Mouse (Mus musculus): ENCODE measurements at regions not wholly inside any gene's neighbourhood (a gene's known extent, or its start where the extent isn't known, plus 50 kb on each side); places are given as distances from the start of the nearest gene placed in this dataset.

- Histone ChIP-seq H3K36me3 (replicated peaks; ENCODE audit: control insufficient read depth, insufficient read depth, low read length) (no peaks in the 10 kb centered on the region), H3K9me3 (replicated peaks; ENCODE audit: control insufficient read depth, low read length) (no peaks in the 10 kb centered on the region), H3K4me3 (ENCODE audit: low read depth, low read length) (no peak overlapping the region), H3K4me2 (ENCODE audit: low read depth, low read length) (no peak overlapping the region), H3K9ac (replicated peaks; ENCODE audit: low read depth, low read length) (no peak overlapping the region), H3K27me3 (ENCODE audit: control insufficient read depth, insufficient read depth, low read length) (no peaks in the 10 kb centered on the region), H3K27ac (ENCODE audit: low read depth) (no peak overlapping the region), H3K4me1 (ENCODE audit: control insufficient read depth, insufficient read depth) (no peaks in the 10 kb centered on the region)
- WGBS: 76% methylated on average over 9 of the region's 9 CpGs
- ATAC-seq (ENCODE audit: insufficient read depth, low read depth): no peak
- TF ChIP-seq CTCF (IDR thresholded peaks at IDR 0.05; ENCODE audit: low read depth): no peak
- no peak for TF ChIP-seq EP300 (IDR thresholded peaks at IDR 0.05; ENCODE audit: low read depth)
- DNase-seq (ENCODE audit: low spot score): no peak
These were observed 359.8 kb upstream of the Maf start for GRCm38 (mm10) chr8:116067182-116067977.

GRCm38 (mm10) chr8:116065871-116066270 lies 358.3 kb upstream of the Maf start:
- Histone ChIP-seq H3K9me3 (replicated peaks; ENCODE audit: control insufficient read depth, low read length) (no peaks in the 10 kb centered on the region), H3K27me3 (ENCODE audit: control insufficient read depth, insufficient read depth, low read length) (no peaks in the 10 kb centered on the region), H3K9ac (replicated peaks; ENCODE audit: low read depth, low read length) (no peak overlapping the region), H3K4me3 (ENCODE audit: low read depth, low read length) (no peak overlapping the region), H3K27ac (ENCODE audit: low read depth) (no peak overlapping the region), H3K4me2 (ENCODE audit: low read depth, low read length) (no peak overlapping the region), H3K4me1 (ENCODE audit: control insufficient read depth, insufficient read depth) (no peaks in the 10 kb centered on the region), H3K36me3 (replicated peaks; ENCODE audit: control insufficient read depth, insufficient read depth, low read length) (no peaks in the 10 kb centered on the region)
- WGBS: 85% methylated on average over 7 of the region's 7 CpGs
- ATAC-seq (ENCODE audit: insufficient read depth, low read depth): no peak
- TF ChIP-seq EP300 (IDR thresholded peaks at IDR 0.05; ENCODE audit: low read depth) (no peak), CTCF (IDR thresholded peaks at IDR 0.05; ENCODE audit: low read depth) (no peak)
- DNase-seq (ENCODE audit: low spot score): no peak

- TF ChIP-seq EP300 (IDR thresholded peaks at IDR 0.05; ENCODE audit: low read depth): no peak
- TF ChIP-seq CTCF (IDR thresholded peaks at IDR 0.05; ENCODE audit: low read depth): no peak
- Histone ChIP-seq H3K27ac (ENCODE audit: low read depth) (no peak overlapping the region), H3K36me3 (replicated peaks; ENCODE audit: control insufficient read depth, insufficient read depth, low read length) (no peaks in the 10 kb centered on the region), H3K9ac (replicated peaks; ENCODE audit: low read depth, low read length) (no peak overlapping the region), H3K9me3 (replicated peaks; ENCODE audit: control insufficient read depth, low read length) (no peaks in the 10 kb centered on the region), H3K4me1 (ENCODE audit: control insufficient read depth, insufficient read depth) (no peaks in the 10 kb centered on the region), H3K4me2 (ENCODE audit: low read depth, low read length) (no peak overlapping the region), H3K4me3 (ENCODE audit: low read depth, low read length) (no peak overlapping the region), H3K27me3 (ENCODE audit: control insufficient read depth, insufficient read depth, low read length) (no peaks in the 10 kb centered on the region)
- no peak for DNase-seq (ENCODE audit: low spot score)
- no peak for ATAC-seq (ENCODE audit: insufficient read depth, low read depth)
- 91% methylated on average over 7 of the region's 7 CpGs for WGBS
These were observed 357.7 kb upstream of the Maf start for GRCm38 (mm10) chr8:116065327-116065726.

GRCm38 (mm10) chr8:116064562-116064961 lies 357.0 kb upstream of the Maf start:
- Histone ChIP-seq H3K4me1 (ENCODE audit: control insufficient read depth, insufficient read depth) (no peaks in the 10 kb centered on the region), H3K4me3 (ENCODE audit: low read depth, low read length) (no peak overlapping the region), H3K27me3 (ENCODE audit: control insufficient read depth, insufficient read depth, low read length) (no peaks in the 10 kb centered on the region), H3K9me3 (replicated peaks; ENCODE audit: control insufficient read depth, low read length) (no peaks in the 10 kb centered on the region), H3K4me2 (ENCODE audit: low read depth, low read length) (no peak overlapping the region), H3K27ac (ENCODE audit: low read depth) (no peak overlapping the region), H3K9ac (replicated peaks; ENCODE audit: low read depth, low read length) (no peak overlapping the region), H3K36me3 (replicated peaks; ENCODE audit: control insufficient read depth, insufficient read depth, low read length) (no peaks in the 10 kb centered on the region)
- DNase-seq (ENCODE audit: low spot score): no peak
- no peak for ATAC-seq (ENCODE audit: insufficient read depth, low read depth)
- WGBS: 78% methylated on average over 11 of the region's 11 CpGs
- no peak for TF ChIP-seq EP300 (IDR thresholded peaks at IDR 0.05; ENCODE audit: low read depth)
- TF ChIP-seq CTCF (IDR thresholded peaks at IDR 0.05; ENCODE audit: low read depth): no peak

- DNase-seq (ENCODE audit: low spot score) (no peak), ATAC-seq (ENCODE audit: insufficient read depth, low read depth) (no peak)
- WGBS: 62% methylated on average over 5 of the region's 5 CpGs
These were observed 355.9 kb upstream of the Maf start for GRCm38 (mm10) chr8:116063541-116063940.

GRCm38 (mm10) chr8:116053483-116053882 lies 345.9 kb upstream of the Maf start:
- H3K9ac ChIP-seq (replicated peaks; ENCODE audit: low read depth, low read length): no peak overlapping the region
- DNase-seq (ENCODE audit: low spot score) (no peak), ATAC-seq (ENCODE audit: insufficient read depth, low read depth) (no peak)
- 59% methylated on average over 7 of the region's 7 CpGs for WGBS
- H3K36me3 ChIP-seq (replicated peaks; ENCODE audit: control insufficient read depth, insufficient read depth, low read length): no peaks in the 10 kb centered on the region
- H3K4me1 ChIP-seq (ENCODE audit: control insufficient read depth, insufficient read depth): no peaks in the 10 kb centered on the region
- TF ChIP-seq EP300 (IDR thresholded peaks at IDR 0.05; ENCODE audit: low read depth) (no peak), CTCF (IDR thresholded peaks at IDR 0.05; ENCODE audit: low read depth) (no peak)
- no peak overlapping the region for H3K4me3 ChIP-seq (ENCODE audit: low read depth, low read length)
- H3K27ac ChIP-seq (ENCODE audit: low read depth): no peak overlapping the region
- no peaks in the 10 kb centered on the region for H3K27me3 ChIP-seq (ENCODE audit: control insufficient read depth, insufficient read depth, low read length)
- H3K4me2 ChIP-seq (ENCODE audit: low read depth, low read length): no peak overlapping the region
- H3K9me3 ChIP-seq (replicated peaks; ENCODE audit: control insufficient read depth, low read length): no peaks in the 10 kb centered on the region

More at GRCm38 (mm10) chr8:116063541-116063940, 355.9 kb upstream of the Maf start:
- Histone ChIP-seq H3K4me3 (ENCODE audit: low read depth, low read length) (no peak overlapping the region), H3K27ac (ENCODE audit: low read depth) (no peak overlapping the region), H3K9ac (replicated peaks; ENCODE audit: low read depth, low read length) (no peak overlapping the region), H3K4me1 (ENCODE audit: control insufficient read depth, insufficient read depth) (no peaks in the 10 kb centered on the region), H3K4me2 (ENCODE audit: low read depth, low read length) (no peak overlapping the region), H3K27me3 (ENCODE audit: control insufficient read depth, insufficient read depth, low read length) (no peaks in the 10 kb centered on the region), H3K36me3 (replicated peaks; ENCODE audit: control insufficient read depth, insufficient read depth, low read length) (no peaks in the 10 kb centered on the region), H3K9me3 (replicated peaks; ENCODE audit: control insufficient read depth, low read length) (no peaks in the 10 kb centered on the region)
- TF ChIP-seq EP300 (IDR thresholded peaks at IDR 0.05; ENCODE audit: low read depth) (no peak), CTCF (IDR thresholded peaks at IDR 0.05; ENCODE audit: low read depth) (no peak)
